Mouse (Mus musculus) megakaryocyte, adult 5-6 weeks (primary cell): Measurements from ENCODE around the gene Eif4ebp2. TPM values are rescaled to one million over a fixed set of nuclear protein-coding genes. Genes with fewer than 3 reads are reported as not detected.

ENCODE experiments used
- ATAC-seq: 2 replicates; pipeline ENCODE4 v1.8.0; 2016; ENCODE audit warnings: mild to moderate bottlenecking, inconsistent platforms; ENCODE audit not compliant: poor library complexity, severe bottlenecking
- total RNA-seq, 2 experiments: library from RNA; stranded (forward) in 1 of 2; stranded (reverse) in 1 of 2; fragments of 153-499, 151-499 nt in 1 of 2; fragments of 221-1000, 200-1000 nt in 1 of 2; gene quantifications; 2 replicates each; pipeline versions ENCODE4 v1.2.3 to v1.2.4; 2015 to 2017

Gene Eif4ebp2
- total RNA-seq, 2 experiments from 2014 or later = 13.0 to 179 TPM

DNA sequence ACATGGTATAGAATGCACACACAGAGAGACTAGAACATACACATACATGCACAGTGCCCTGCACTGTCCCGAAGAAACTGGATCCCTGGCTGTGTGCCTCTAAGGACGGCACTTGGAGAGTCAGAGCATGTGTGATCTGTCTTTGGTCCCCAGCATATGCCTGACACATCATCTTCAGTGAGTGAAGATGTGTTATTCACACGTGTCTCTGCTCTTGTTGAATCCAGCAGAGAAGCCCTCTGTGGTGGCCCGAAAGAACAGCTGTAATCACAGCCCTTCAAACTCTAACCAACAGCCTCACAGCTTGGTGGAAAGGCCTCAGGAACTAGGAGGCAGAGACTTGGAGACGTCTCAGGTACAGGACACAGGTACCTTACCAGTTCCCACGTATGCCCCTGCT, 67.3 kb downstream of the Eif4ebp2 start:
- ATAC-seq = no peak

DNA sequence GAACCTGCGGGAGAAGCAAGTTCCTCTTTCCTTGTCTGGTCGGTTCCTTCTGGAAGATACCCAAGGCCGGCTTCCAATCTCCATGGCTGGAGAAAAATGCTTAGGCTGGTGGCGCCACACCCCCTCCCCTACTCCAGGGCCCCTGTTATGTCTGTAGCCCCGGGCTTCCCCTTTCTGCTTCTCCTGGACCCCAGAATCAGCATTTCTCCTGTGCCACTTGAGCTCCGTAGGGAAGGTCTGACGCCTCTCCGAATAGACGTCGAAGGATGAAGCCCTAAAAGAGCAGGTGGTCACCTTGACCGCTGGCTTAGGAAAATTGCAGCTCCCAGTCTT, 68.8 kb downstream of the Eif4ebp2 start:
- peak; percentile 34 for ATAC-seq

DNA sequence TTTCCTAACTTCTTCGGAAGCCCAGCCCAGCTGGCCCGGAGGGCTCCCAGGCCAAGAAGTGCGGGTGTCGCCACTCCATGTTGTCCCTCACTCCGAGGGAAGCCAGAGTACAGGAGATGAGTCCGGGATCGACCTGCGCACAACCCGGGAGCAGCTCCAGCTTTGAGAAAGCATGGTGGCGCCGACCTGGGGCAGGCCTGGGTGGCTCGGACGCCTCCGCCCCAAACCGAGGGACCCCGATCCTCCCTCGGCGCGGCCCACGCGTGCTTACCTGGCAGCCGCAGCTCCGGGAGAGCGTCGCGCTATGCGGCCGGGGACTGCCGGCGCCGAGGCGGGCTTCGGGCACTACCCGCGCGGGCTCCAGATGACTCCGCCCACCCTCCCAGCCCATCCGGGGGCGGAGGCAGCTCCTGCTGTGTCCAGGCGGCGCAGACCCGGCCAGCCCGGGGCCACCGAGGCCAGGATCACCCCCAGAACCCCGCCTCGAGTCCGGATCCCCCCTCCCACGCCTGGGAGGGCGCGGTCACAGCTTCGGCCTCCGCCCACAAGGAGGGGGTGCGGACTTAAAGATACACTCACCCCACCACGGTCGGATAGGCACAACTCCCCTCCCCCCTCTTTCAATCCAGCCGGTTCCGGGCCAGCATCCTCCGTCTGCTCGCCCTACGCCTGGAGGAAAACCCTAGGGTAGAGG, 69.3 kb downstream of the Eif4ebp2 start, which contains the start of gene Pald1:
Pald1 (minus strand) TSS at position 510 of the 694 bp plus-strand sequence.
- peak; percentile 20 for ATAC-seq

DNA sequence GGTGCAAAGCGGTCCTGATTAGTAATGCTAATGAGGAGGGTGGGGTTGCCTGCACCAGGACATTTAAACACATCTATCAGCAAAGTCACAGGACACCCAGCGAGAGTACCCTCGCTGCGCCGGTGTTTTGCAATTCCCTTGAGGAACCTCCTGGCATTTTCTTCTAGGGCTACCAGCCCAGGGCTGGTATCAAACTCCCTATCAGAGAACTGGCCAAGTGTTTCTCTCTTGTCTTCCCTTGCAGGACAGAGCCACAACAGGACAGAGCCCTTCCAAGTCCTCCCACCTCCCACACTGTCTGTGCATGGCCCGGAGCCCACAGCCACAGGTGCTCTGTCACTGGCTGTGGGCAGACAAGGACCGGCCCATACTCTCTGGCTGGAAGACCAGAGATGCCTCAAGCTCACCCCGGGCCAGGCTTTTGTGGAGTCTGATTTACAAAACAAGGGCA, 70.2 kb downstream of the Eif4ebp2 start:
- no peak for ATAC-seq

DNA sequence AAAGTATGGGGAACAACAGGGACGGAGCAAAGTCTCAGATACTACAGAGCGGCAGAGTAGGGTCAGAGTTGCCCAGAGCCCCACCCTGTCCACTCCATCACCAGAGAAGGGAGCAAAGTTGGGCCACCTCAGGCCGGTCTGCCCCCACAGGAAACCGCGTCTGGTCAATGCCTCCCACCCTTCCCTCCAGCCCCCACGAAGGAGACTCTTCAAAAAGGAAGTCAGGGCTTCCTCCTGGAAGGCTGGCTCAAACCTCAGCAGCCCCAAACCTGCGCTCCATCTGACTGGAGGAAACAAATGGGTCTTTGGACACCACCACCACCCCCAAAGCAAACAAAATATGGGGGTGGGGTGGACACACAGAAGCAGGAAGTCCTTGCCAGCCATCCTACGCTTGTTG, 70.6 kb downstream of the Eif4ebp2 start:
- peak; percentile 31; the same call in 1 of the 2 replicates for ATAC-seq

DNA sequence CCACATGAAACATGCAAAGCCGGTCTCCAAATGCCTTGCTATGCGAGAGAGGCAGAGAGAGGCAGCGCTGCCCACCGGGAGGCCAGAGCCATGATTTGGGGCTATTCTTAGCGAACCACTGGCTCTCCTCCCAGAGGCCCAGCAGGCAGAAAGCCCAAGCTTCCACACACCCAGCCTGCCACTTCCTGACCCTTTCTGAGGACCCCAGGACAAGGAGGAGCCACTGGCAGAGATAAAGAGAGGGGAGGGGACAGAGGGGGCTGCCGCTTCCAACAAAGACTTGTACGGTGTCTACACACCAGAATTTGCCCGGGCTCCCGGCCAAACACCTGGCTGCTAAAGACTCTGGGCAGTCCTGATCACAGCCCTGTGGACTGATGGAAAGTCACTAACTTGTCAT, 72.3 kb downstream of the Eif4ebp2 start:
- no peak for ATAC-seq

DNA sequence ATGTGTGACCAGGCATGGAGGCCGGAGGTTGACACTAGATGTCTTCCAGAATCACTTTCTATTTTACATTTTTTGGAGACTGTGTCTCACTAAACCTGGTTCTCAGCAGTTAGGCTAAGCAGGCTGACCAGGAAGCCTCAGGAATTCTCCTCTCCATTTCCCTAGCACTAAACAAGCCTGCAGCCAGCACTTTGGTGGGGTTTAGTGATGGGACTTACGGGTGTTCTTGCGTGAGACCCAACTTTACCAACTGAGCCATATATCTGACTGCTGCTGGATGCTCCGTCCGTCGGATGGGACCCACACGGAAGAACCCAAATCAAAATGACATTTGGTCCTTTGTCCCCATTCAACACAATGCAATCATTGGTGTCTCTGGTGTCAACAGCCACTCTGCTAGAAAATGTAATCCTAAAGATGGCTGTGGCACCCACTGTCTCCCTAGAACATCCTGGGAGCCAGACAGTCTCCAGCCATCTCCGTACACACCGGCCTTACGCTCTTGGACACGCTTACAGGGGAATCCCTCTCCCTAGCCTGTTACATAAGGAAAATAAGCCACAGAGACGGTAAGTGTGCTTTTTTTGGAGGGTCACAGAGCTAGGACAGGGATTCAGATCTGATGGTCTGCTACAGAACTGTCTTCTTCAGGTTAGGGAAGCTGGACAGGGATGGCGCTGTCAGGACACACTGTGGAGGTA, 73.0 kb downstream of the Eif4ebp2 start:
- no peak for ATAC-seq

DNA sequence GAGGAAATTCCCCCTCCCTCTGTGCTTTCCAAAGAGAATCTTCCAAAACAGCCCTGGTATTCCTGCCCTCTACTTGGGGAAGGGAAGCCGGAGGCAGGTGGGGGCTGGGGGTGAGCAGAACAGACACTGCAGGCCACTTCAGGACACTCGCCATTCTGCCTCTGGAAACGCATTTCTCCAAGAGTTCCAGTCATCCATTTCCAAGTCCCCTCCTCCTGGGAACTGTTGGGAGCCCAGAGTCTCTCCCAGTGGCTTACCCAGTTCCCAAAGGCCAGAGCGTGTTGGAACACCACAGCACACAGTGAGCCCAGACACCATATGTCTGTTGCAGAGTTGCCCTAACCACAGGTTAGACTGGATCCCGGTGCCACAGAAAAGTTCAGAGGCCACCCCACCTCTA, 73.8 kb downstream of the Eif4ebp2 start:
- ATAC-seq = no peak

Other genes with a start within 250 kb of the Eif4ebp2 start
- 0.16 and 0.58 TPM in 2 replicates for gene Adamts14, start 179.2 kb downstream of the Eif4ebp2 start, total RNA-seq (2015)
- 0.33 and 0.61 TPM in 2 replicates for gene Adamts14, start 179.2 kb downstream of the Eif4ebp2 start, total RNA-seq (2017)
- 0.20 and 2.5 TPM in 2 replicates for gene Prf1, start 154.8 kb downstream of the Eif4ebp2 start, total RNA-seq (2015)
- gene Prf1, start 154.8 kb downstream of the Eif4ebp2 start, total RNA-seq (2017) = 0.88 and 1.5 TPM in 2 replicates
- 0.16 TPM in 1 of 2 replicates, not detected in the other for gene Pald1, start 69.1 kb downstream of the Eif4ebp2 start, total RNA-seq (2015)
- 0.77 and 2.1 TPM in 2 replicates for gene Pald1, start 69.1 kb downstream of the Eif4ebp2 start, total RNA-seq (2017)
- gene Nodal, start 34.7 kb downstream of the Eif4ebp2 start, total RNA-seq (2015) = not detected in 2 replicates
- not detected in 2 replicates for gene Nodal, start 34.7 kb downstream of the Eif4ebp2 start, total RNA-seq (2017)
- gene Lrrc20, start 23.1 kb upstream of the Eif4ebp2 start, total RNA-seq (2015) = 6.6 and 6.7 TPM in 2 replicates
- 6.9 and 7.0 TPM in 2 replicates for gene Lrrc20, start 23.1 kb upstream of the Eif4ebp2 start, total RNA-seq (2017)
- not detected in 2 replicates for gene Npffr1, start 142.8 kb upstream of the Eif4ebp2 start, total RNA-seq (2015)
- not detected in 2 replicates for gene Npffr1, start 142.8 kb upstream of the Eif4ebp2 start, total RNA-seq (2017)
- gene Ppa1, start 195.9 kb upstream of the Eif4ebp2 start, total RNA-seq (2015) = 14.1 and 27.8 TPM in 2 replicates
- 30.9 and 31.3 TPM in 2 replicates for gene Ppa1, start 195.9 kb upstream of the Eif4ebp2 start, total RNA-seq (2017)
- gene Sar1a, start 227.6 kb upstream of the Eif4ebp2 start, total RNA-seq (2015) = 71.2 and 73.2 TPM in 2 replicates
- gene Sar1a, start 227.6 kb upstream of the Eif4ebp2 start, total RNA-seq (2017) = 74.8 and 86.9 TPM in 2 replicates
- 11.4 and 12.9 TPM in 2 replicates for gene Tysnd1, start 242.9 kb upstream of the Eif4ebp2 start, total RNA-seq (2015)
- gene Tysnd1, start 242.9 kb upstream of the Eif4ebp2 start, total RNA-seq (2017) = 8.2 and 13.1 TPM in 2 replicates